Mouse (Mus musculus): ENCODE measurements around the gene Aars2. TPM values are rescaled to one million over a fixed set of nuclear protein-coding genes. Genes with fewer than 3 reads are reported as not detected.

Aars2 gene
- total RNA-seq, 2 experiments from 2014 or later = 19.0 to 19.1 TPM

DNA sequence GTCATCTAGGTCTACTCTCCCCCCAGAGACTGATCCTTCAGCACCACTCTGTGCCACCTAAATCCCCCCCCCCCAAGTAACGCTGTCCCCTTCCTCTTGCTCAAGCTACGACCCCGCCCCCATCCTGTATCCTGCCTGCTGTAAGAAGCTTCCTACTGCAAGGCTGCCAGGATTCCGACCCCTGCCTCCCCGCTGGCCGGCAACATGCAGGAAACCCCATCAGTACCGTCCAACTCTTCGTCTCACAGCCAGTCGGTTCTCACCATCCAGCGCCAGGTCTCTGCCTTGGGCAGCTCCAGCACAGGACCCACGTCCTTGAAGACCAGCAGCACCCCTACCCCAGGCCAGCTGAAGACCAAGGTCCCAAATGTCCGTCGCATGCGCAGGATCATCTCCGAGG, 26.3 kb downstream of the Aars2 start:
- DNase-seq = no peak
- intact Hi-C loops (cut with DNase I) = no loop called here

- intact Hi-C loops (cut with DNase I) = no loop called here
These were observed 29.6 kb downstream of the Aars2 start for GRCm38 (mm10) chr17:45536264-45536663.

DNA sequence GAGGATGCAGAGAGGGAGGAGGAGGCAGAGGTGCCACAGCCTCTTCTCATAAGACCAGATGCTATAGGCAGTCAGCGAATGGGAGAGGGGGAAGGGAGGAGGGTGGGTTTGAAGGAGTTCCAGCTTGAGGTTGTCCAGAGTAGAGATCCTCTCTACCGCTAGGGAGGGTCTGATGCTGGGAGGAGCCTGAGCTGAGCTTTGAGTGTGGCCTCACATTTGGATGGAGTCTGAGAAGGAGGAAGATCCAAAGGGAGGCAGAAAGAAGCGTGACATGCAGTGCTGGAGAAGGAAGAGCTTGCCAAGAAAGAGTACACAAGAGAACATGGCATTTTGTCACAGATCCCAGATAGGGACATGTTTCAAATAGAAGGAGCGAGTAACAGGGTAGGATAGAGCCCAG, 31.8 kb downstream of the Aars2 start:
- intact Hi-C loops (cut with DNase I) = no loop called here
- DNase-seq = no peak

More at GRCm38 (mm10) chr17:45536264-45536663, 29.6 kb downstream of the Aars2 start:
- peak in 1 of 2 experiments; percentile 52 for DNase-seq

- intact Hi-C loops (cut with DNase I) = no loop called here
- DNase-seq = no peak
These were observed 33.0 kb downstream of the Aars2 start for GRCm38 (mm10) chr17:45539664-45540063.

DNA sequence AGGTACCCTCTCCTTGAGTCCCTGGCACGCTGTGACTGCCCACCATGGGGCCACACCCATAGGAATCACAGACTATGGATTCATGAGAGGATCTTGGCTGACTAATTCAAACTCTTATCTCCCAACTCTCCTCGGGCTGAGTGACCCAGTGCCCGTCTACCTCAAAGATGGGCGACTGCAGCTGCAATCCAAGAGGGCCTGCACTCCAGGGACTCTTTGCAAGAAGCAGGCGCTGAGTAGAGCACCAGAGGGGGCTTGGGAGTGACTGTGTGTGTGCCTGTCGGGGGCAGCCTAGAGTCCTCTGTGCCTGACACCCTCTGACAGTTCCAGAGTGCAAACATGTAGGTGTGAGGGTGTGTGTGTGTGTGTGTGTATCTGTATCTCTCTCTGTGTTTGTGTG, 35.5 kb downstream of the Aars2 start:
- no peak for DNase-seq
- intact Hi-C loops (cut with DNase I) = no loop called here

- intact Hi-C loops (cut with DNase I) = no loop called here
- no peak for DNase-seq
These were observed 36.1 kb downstream of the Aars2 start for GRCm38 (mm10) chr17:45542705-45543104.

- DNase-seq = no peak
- intact Hi-C loops (cut with DNase I) = no loop called here
These were observed 36.5 kb downstream of the Aars2 start for GRCm38 (mm10) chr17:45543115-45543514.

- intact Hi-C loops (cut with DNase I) = no loop called here
- no peak for DNase-seq
These were observed 37.6 kb downstream of the Aars2 start for GRCm38 (mm10) chr17:45544001-45544872.

DNA sequence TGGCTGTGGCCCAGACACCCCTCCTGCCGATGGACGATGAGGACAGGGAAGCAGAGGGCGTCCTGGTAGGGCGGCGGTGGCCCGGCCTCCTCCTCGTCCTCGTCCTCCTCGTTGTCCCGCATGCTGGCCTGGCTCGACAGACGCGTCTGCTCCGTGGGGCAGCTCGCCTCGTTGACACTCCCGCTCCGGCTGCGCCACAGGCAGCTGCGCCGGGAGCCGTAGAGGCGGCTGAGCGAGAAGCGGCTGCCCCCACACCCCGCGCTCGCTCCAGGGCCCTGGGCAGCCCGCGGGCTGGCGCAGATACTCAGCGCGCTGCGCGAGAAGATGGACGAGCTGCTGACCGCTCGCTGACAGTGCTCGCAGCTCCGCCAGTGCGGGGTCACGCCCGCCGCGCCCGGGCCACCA, 38.2 kb downstream of the Aars2 start:
- intact Hi-C loops (cut with DNase I) = no loop called here
- no peak for DNase-seq

DNA sequence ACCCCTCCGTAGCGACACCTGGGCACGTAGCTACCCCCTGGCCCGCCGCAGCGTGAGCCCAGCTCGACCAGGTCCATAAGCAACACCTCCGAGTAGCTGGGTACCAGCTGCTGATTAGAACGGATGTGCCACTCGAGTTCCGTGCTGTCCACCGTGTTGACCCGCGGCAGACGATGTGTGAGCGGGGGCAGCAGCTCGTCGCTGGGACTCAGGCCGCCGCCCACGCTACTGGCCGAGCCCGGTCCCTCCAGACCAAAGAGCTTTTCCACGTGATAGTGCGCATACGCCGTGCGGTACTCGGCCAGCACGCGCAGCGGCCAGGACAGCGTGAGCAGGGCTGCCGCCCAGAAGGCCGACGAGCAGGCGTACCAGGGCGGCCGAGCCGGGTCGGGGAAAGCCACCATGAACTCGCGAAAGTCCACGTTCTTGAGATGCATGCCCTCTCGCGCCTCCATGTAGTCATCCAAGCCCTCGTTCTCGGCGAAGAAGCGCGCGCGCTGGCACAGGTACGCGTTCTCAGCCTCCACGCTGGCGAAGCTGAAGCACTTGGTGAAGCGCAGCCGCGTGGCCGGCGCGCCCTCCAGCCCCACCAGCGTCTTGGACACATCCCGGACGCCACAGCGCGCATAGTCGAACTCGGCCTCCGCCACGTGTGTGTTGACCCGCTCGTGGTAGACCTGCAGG, 38.8 kb downstream of the Aars2 start:
- intact Hi-C loops (cut with DNase I) = no loop called here
- no peak for DNase-seq

DNA sequence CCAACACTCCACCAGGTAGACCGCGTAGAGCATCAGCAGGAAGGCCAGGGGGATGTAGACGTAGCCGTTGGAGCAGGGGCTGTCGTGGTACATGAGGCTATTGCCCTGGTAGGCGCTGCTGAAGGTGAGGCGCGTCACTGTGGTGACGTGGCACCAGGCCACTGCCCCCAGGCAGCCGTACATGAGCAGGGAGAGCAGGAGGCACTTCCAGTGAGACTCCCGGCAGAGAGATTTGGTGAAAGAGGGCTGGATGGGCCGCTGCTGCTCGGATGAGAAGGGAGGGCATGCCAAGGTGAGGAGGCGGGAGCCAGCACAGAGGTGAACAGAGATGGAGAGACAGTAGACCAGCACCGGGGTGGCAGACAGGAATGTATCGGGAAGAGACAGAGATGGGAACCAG, 40.3 kb downstream of the Aars2 start:
- intact Hi-C loops (cut with DNase I) = no loop called here
- no peak for DNase-seq

DNA sequence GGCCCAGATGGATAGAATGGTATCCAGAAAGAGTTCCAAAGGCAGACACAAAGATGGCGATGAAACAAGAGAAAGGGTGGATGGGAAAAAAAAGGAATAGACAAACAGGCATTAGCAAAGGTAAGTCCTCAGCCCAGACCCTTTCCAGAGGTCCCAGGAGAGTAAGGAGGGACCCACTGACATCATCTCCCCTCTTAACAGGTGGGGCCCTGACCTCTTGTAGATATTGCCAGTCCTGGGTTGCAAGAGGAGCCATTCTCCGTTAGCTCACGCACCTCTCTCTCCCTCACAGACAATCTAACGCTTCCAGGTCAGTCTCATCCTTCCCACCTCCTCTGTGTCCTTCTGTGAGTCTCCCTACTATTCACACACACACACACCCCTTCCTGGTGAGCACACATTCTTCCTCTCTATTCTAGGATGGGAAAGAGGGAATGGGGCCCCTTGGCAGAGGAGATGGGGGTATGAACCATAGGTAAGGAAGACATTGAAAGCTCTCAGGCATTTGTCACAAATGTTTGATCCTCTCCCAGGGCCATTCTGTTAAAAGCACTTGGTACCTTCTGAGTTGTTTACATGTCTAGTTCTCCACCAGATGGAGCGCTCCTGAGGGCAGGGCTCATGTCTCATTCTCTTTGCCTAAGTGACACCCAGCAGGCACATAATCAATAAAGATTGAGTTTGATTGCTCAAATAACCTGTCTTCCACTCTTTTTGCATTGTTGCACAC, 41.0 kb downstream of the Aars2 start:
- intact Hi-C loops (cut with DNase I) = no loop called here
- DNase-seq = no peak

DNA sequence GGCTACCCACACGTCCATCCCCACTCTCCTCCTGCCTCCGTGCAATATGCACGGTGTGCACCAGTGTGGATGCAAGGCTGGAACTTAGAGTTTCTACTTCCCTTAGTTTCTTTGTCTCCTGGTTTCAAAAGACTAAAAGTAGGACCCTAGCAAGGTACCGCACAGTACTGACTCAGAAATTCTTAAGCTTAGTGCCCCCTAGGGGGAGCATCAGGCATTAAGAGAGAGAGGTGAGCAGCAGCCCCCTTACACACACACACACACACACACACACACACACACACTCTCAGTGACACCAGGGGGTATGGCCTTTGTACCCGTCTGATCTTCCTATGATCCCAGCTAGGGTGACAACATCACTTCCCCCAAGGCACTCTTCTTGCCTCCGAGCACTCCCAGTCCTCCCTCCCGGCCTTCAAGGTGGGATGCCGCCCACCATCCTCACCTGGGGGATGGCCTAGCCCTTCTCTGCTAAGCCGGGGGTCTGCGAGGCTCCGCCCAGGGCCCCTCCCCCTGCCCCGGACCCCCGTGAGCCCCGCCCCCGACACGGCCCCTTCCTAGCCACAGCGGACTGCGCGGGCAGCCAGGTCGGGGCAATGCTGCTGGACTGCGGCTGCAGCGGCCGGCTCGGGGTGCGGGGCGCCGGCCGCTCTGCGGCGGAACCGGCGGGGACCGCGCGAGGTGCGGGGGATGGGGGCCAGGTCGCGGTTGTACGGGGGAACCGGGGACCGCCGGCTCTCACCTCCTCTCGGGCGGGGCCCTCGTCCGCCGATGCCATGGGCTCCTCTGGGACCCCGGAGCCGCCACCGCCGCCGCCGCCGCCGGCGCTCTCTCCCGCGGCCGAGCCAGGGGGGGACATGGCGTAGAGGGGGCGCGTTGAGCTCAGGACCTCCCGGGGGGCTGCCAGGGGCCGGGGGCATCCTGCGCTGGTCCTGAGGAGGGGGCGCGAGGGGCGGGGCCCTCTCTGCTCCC, 42.2 kb downstream of the Aars2 start:
- DNase-seq = no peak
- intact Hi-C loops (cut with DNase I) = no loop called here

DNA sequence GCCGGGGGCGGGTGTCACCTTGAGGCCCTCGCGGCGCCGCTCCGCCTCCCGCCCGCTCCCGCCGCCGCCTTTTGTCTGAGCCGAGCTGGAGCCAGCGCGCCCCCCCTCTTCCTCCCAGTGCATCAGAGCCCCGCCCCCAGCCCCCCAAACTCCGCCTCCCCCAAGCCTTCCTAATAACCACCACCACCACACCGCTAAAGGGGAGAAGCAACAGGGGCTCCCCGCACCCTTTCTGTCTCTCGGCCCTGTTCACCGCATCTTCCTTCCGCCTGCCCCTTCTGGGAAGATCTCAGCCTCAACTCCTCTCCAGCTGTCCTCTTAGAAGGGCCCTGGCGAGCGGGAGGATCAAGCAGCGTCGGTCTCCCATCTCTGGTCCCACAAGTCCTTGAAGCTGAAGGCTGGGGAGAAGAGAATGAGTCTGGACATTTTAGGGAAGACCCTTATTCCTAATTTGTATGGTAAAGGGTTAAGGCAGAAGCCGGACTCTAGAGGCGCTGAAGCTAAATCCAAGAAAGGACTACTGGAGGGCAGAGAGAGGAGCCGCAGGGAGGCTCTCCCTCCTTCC, 43.1 kb downstream of the Aars2 start, which contains the start of gene Tmem151b:
Tmem151b (minus strand) TSS at position 61 of the 565 bp plus-strand sequence.
- DNase-seq = no peak
- intact Hi-C loops (cut with DNase I) = no loop called here

DNA sequence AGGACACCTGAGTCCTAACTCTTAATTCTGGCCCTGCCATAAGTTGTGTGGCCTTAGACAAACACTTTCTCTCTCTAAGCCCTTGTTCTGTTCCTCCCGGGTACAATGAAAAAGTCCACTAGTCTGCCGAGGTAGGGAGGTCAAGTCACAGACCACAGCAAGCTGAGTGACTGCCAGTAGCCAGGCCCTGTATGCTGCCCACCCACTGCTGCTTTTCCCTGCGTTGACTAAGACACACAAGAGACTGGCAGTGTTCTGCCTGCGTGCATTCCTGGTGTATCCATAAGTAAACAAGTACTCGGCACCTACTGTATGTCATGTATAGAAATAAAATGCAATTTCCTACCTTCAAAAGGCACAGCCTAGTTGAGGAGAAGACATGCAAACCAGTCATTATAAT, 43.6 kb downstream of the Aars2 start:
- intact Hi-C loops (cut with DNase I) = no loop called here

GRCm38 (mm10) chr17:45551249-45551796, 44.7 kb downstream of the Aars2 start:
- intact Hi-C loops (cut with DNase I) = no loop called here
- DNase-seq = no peak

More for the DNA sequence above, 43.6 kb downstream of the Aars2 start:
- no peak for DNase-seq

DNA sequence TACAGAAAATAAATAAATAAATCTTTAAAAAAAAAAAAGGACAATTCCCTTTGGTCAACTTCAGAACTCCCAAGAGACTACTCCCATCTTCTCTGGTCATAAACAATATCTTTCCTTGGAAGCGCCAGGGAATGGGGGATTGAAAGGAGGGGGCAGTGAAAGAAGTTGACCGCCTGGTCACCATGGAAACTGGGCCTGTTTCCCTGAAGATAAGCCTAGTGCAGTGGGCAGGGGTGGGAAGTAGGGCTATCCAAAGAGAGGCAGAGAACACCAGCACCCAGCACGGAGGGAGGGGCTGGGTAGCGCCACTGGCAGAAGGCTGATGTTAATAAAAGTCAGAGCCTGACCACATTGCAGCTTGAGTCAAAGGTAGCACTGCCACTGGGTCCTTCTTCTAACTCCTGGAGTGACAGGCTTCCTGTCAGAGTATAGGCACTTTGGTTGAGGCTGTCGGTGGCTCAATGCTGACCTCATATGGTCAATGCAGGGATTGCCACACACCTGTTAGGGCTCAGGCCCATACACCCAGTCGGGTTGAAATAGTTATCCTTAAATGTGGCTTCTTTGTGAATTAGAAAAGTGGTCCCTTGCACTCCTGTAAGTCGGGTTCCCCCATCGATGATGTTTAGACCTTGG, 45.3 kb downstream of the Aars2 start:
- DNase-seq = peak; percentile 78 to 84
- intact Hi-C loops (cut with DNase I) = loop anchor here (1.0 kb wide), 2 partner anchors 36 to 74 kb away; no protein-coding TSS in a partner anchor

- intact Hi-C loops (cut with DNase I) = no loop called here
- no peak for DNase-seq
These were observed 46.4 kb downstream of the Aars2 start for GRCm38 (mm10) chr17:45553065-45553464.

DNA sequence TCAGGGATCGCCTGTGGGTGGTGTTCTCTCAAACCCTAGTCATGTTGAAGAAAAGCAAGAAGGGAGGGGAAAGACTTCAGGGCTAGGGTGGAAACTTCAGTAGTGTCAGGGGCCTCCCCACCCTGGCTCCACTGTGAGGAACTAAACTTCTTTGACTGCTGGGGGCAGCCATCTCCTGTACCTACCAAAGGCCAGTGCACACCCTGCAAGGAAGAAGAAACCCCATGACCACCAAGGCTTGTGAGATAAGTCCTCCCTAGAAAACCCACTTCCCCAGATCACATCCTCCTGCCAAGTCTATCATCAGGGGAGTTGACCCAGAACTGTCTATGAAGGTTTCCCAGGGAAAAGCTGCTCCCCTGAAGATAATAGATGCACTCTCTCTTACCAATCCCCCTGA, 47.8 kb downstream of the Aars2 start:
- DNase-seq = no peak
- intact Hi-C loops (cut with DNase I) = no loop called here

Measured in heart, postnatal 14 days (tissue).